Mouse (Mus musculus) midbrain, embryonic 13.5 days (tissue): ENCODE results near the gene Ppp1r12a. TPM values are rescaled to one million over a fixed set of nuclear protein-coding genes. Genes with fewer than 3 reads are reported as not detected.

ENCODE experiments used
- ATAC-seq: fragments of 200-750 bp; cut with Nextera tagmentation; 2 replicates; pipeline ENCODE4 v1.8.0; 2017; ENCODE audit warnings: mild to moderate bottlenecking, moderate TSS enrichment, moderate library complexity
- H3K27ac ChIP-seq: fragments of 300-500 bp; sonication (generic); 2 replicates; pipeline ENCODE4 v1.5.1; 2015; ENCODE audit warnings: inconsistent platforms, mild to moderate bottlenecking, moderate library complexity
- H3K27me3 ChIP-seq: fragments of 300-500 bp; sonication (generic); 2 replicates; pipeline ENCODE4 v1.6.1; 2015; ENCODE audit warnings: mild to moderate bottlenecking, inconsistent platforms
- H3K36me3 ChIP-seq: fragments of 300-500 bp; sonication (generic); 2 replicates; pipeline ENCODE4 v1.6.1; 2015; ENCODE audit warnings: mild to moderate bottlenecking, inconsistent platforms
- H3K4me1 ChIP-seq: fragments of 300-500 bp; sonication (generic); replicated peaks from 2 replicates; pipeline ENCODE4 v1.6.1; 2015; ENCODE audit warnings: inconsistent platforms
- H3K4me2 ChIP-seq: fragments of 300-500 bp; sonication (generic); replicated peaks from 2 replicates; pipeline ENCODE4 v1.6.1; 2015; ENCODE audit warnings: moderate library complexity, mild to moderate bottlenecking, inconsistent platforms
- H3K4me3 ChIP-seq: fragments of 300-500 bp; sonication (generic); replicated peaks from 2 replicates; pipeline ENCODE4 v1.5.1; 2015; ENCODE audit warnings: mild to moderate bottlenecking, inconsistent platforms
- H3K9ac ChIP-seq: fragments of 300-500 bp; sonication (generic); replicated peaks from 2 replicates; pipeline ENCODE4 v1.6.1; 2015; ENCODE audit warnings: mild to moderate bottlenecking, inconsistent platforms
- H3K9me3 ChIP-seq: fragments of 300-500 bp; sonication (generic); 2 replicates; pipeline ENCODE4 v1.6.1; 2016; ENCODE audit warnings: mild to moderate bottlenecking, inconsistent platforms
- WGBS: fragments of 180-500 bp; shearing (Covaris S2); methylation state at CpG from one replicate; pipeline ENCODE4 v1.1.7; 2015; 5-methylcytosine and 5-hydroxymethylcytosine counted together
- polyA plus RNA-seq: library from polyadenylated mRNA; unstranded; fragments of >200 nt; fragmentation: Nextera tagmentation; extraction: Ambion mirVana; gene quantifications from 2 replicates; pipeline ENCODE4 v1.2.1, GENCODE M21; 2015

Ppp1r12a gene
- polyA plus RNA-seq, 1 experiment from 2014 or later: 84.4 TPM

DNA sequence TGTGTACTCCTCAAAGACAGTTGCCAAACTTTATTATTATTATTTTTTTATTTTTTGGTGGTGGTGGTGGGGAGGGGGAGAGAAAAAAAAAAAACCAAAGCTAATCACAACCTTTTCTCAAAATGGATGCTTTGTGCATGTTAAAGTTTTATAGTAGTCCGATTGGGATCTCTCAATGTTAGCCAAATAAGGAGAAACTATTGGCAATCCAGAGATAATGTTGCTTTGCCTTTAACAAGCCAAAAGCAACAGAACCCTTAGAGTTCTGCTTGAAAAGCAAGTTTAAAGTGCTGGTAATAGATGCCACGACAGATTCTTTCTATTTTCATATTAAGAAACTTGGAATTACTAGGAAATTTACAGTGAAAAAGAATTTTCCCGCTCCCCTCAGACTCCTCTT, 1.5 kb downstream of the Ppp1r12a start:
- Histone ChIP-seq H3K27me3 (no peaks in the 10 kb centered on the region), H3K4me3 (peak overlapping the region; percentile 99), H3K36me3 (no peaks in the 10 kb centered on the region), H3K4me2 (peak overlapping the region; percentile 75), H3K9ac (peak overlapping the region; percentile 99), H3K27ac (no peak overlapping the region), H3K4me1 (peaks cover 38% of the 10 kb centered on the region), H3K9me3 (no peaks in the 10 kb centered on the region)
- no peak for ATAC-seq
- WGBS: 39% methylated on average over 3 of the region's 3 CpGs

GRCm38 (mm10) chr10:108167823-108168222, 5.8 kb downstream of the Ppp1r12a start:
- H3K9ac ChIP-seq: no peak overlapping the region
- H3K27me3 ChIP-seq: no peaks in the 10 kb centered on the region
- peaks cover 42% of the 10 kb centered on the region for H3K4me1 ChIP-seq
- H3K27ac ChIP-seq: no peak overlapping the region
- no peak overlapping the region for H3K4me3 ChIP-seq
- no peaks in the 10 kb centered on the region for H3K9me3 ChIP-seq
- H3K4me2 ChIP-seq: no peak overlapping the region
- H3K36me3 ChIP-seq: no peaks in the 10 kb centered on the region
- ATAC-seq: no peak
- WGBS: 83% methylated on average over 5 of the region's 5 CpGs

- Histone ChIP-seq H3K4me2 (no peak overlapping the region), H3K9me3 (no peaks in the 10 kb centered on the region), H3K36me3 (no peaks in the 10 kb centered on the region), H3K9ac (no peak overlapping the region), H3K4me1 (peaks cover 21% of the 10 kb centered on the region), H3K27ac (no peak overlapping the region), H3K4me3 (no peak overlapping the region), H3K27me3 (no peaks in the 10 kb centered on the region)
- 70% methylated on average over 3 of the region's 3 CpGs for WGBS
- no peak for ATAC-seq
Observed at GRCm38 (mm10) chr10:108170818-108171217, 8.8 kb downstream of the Ppp1r12a start.

GRCm38 (mm10) chr10:108171637-108172036, 9.6 kb downstream of the Ppp1r12a start:
- Histone ChIP-seq H3K36me3 (no peaks in the 10 kb centered on the region), H3K9ac (no peak overlapping the region), H3K9me3 (no peaks in the 10 kb centered on the region), H3K27ac (no peak overlapping the region), H3K27me3 (no peaks in the 10 kb centered on the region), H3K4me2 (no peak overlapping the region), H3K4me3 (no peak overlapping the region), H3K4me1 (peaks cover 15% of the 10 kb centered on the region; the same call in 1 of the 2 replicates)
- 92% methylated on average over 3 of the region's 3 CpGs for WGBS
- no peak for ATAC-seq

- Histone ChIP-seq H3K36me3 (no peaks in the 10 kb centered on the region), H3K4me1 (peaks cover 13% of the 10 kb centered on the region; the same call in 1 of the 2 replicates), H3K27me3 (no peaks in the 10 kb centered on the region), H3K9me3 (no peaks in the 10 kb centered on the region), H3K4me2 (no peak overlapping the region), H3K4me3 (no peak overlapping the region), H3K27ac (no peak overlapping the region), H3K9ac (no peak overlapping the region)
- WGBS: 83% methylated on average over 6 of the region's 6 CpGs
- no peak for ATAC-seq
Observed at GRCm38 (mm10) chr10:108172817-108173563, 11.0 kb downstream of the Ppp1r12a start.

GRCm38 (mm10) chr10:108174107-108174506, 12.1 kb downstream of the Ppp1r12a start:
- H3K4me1 ChIP-seq: peaks cover 14% of the 10 kb centered on the region; the same call in 1 of the 2 replicates
- H3K27ac ChIP-seq: no peak overlapping the region
- H3K4me3 ChIP-seq: no peak overlapping the region
- ATAC-seq: no peak
- H3K9me3 ChIP-seq: no peaks in the 10 kb centered on the region
- WGBS: 86% methylated on average over 5 of the region's 5 CpGs
- no peaks in the 10 kb centered on the region for H3K27me3 ChIP-seq
- no peak overlapping the region for H3K9ac ChIP-seq
- H3K36me3 ChIP-seq: no peaks in the 10 kb centered on the region
- no peak overlapping the region for H3K4me2 ChIP-seq

DNA sequence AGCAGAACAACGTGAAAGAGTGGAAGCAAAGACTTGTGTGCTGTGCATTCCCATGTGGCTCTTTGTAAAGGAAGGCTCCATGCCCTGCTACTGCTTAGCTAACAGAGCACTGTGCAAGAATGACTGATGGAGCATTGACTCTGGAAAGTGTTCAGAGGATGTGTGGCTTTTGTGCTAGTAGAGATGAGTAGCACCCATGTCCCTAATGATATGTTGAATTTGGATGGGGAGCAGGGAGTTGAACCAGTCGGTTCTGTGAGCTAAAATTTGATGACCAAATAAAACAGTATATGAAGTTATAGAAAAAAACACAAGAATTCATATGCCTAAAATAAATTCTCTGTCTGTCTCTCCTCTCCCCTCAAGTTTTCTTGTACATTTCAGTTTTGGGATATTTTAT, 13.9 kb downstream of the Ppp1r12a start:
- Histone ChIP-seq H3K4me2 (no peak overlapping the region), H3K36me3 (no peaks in the 10 kb centered on the region), H3K4me3 (no peak overlapping the region), H3K9ac (no peak overlapping the region), H3K27ac (no peak overlapping the region), H3K9me3 (no peaks in the 10 kb centered on the region), H3K4me1 (peaks cover 17% of the 10 kb centered on the region; the same call in 1 of the 2 replicates), H3K27me3 (no peaks in the 10 kb centered on the region)
- no peak for ATAC-seq
- WGBS: 76% methylated on average over 2 of the region's 2 CpGs

DNA sequence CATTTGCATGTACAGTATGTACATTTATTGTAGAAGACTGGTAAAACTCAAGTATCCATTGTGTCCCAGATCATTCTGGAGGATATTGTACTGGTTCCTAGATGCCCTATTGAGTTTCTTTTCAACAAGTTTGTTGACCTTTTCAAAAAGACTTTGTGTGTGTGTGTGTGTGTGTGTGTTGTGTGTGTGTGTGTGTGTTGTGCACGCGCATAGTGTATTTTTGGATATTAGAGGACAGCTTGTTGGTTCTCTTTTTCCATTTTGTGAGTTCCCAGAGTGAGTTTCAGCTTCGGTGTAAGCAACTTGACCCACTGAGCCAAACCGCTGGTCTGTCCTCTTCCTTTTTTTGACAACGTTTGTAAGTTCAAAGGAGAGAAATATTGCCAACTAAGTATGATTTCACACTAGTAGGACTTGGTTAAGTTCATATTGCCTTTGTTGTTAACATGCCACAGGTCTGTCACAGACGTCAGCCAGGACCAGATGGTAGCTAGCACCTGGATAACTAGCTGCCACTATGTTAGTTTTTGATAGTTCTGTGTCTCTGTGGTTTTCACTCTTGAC, 16.4 kb downstream of the Ppp1r12a start:
- ATAC-seq: no peak
- H3K9ac ChIP-seq: no peak overlapping the region
- WGBS: 92% methylated on average over 6 of the region's 6 CpGs

GRCm38 (mm10) chr10:108179404-108179803, 17.4 kb downstream of the Ppp1r12a start:
- no peak overlapping the region for H3K9ac ChIP-seq
- 0 out of 2 replicates have a peak overlapping the region, but pooled peaks have one; percentile 5 for H3K27ac ChIP-seq
- H3K9me3 ChIP-seq: no peaks in the 10 kb centered on the region
- WGBS: 64% methylated on average over 3 of the region's 3 CpGs
- H3K4me1 ChIP-seq: 0 out of 2 replicates have a peak, but pooled peaks cover 13% of the 10 kb centered on the region
- no peak overlapping the region for H3K4me2 ChIP-seq
- ATAC-seq: no peak
- H3K27me3 ChIP-seq: no peaks in the 10 kb centered on the region
- H3K4me3 ChIP-seq: no peak overlapping the region
- H3K36me3 ChIP-seq: no peaks in the 10 kb centered on the region

More for the DNA sequence above, 16.4 kb downstream of the Ppp1r12a start:
- no peaks in the 10 kb centered on the region for H3K36me3 ChIP-seq
- no peak overlapping the region for H3K4me3 ChIP-seq
- 0 out of 2 replicates have a peak, but pooled peaks cover 13% of the 10 kb centered on the region for H3K4me1 ChIP-seq
- H3K9me3 ChIP-seq: no peaks in the 10 kb centered on the region
- no peak overlapping the region for H3K4me2 ChIP-seq
- no peak overlapping the region for H3K27ac ChIP-seq
- H3K27me3 ChIP-seq: no peaks in the 10 kb centered on the region

GRCm38 (mm10) chr10:108180313-108180712, 18.3 kb downstream of the Ppp1r12a start:
- Histone ChIP-seq H3K4me2 (no peak overlapping the region), H3K9ac (no peak overlapping the region), H3K9me3 (no peaks in the 10 kb centered on the region), H3K4me1 (0 out of 2 replicates have a peak, but pooled peaks cover 13% of the 10 kb centered on the region), H3K27ac (no peak overlapping the region), H3K27me3 (no peaks in the 10 kb centered on the region), H3K4me3 (no peak overlapping the region), H3K36me3 (no peaks in the 10 kb centered on the region)
- WGBS: 88% methylated on average over 2 of the region's 2 CpGs
- ATAC-seq: no peak

- WGBS: 74% methylated on average over 3 of the region's 3 CpGs
- Histone ChIP-seq H3K4me2 (no peak overlapping the region), H3K4me3 (no peak overlapping the region), H3K27me3 (no peaks in the 10 kb centered on the region), H3K9ac (no peak overlapping the region), H3K4me1 (0 out of 2 replicates have a peak, but pooled peaks cover 13% of the 10 kb centered on the region), H3K27ac (no peak overlapping the region), H3K9me3 (no peaks in the 10 kb centered on the region), H3K36me3 (no peaks in the 10 kb centered on the region)
- no peak for ATAC-seq
Observed at GRCm38 (mm10) chr10:108181893-108182292, 19.9 kb downstream of the Ppp1r12a start.

DNA sequence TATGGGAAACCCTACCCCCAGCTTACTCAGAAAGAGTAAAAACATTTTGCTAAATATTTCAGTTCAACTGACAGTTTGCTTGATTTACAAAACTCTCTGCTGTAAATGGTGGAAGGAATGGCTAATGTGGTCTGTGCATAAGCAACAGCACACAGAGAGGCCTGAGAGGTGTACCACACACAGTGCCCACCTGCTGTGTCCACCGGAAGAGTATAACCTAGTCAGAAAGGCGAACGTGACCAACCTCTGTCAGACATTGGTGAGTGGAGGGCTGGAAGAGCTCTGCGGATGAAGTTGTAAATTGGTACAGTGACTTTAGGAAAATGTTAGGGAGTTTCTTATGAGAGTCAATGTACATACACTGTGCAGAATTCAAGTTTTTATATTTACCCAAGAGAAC, 20.4 kb downstream of the Ppp1r12a start:
- Histone ChIP-seq H3K4me3 (no peak overlapping the region), H3K4me2 (no peak overlapping the region), H3K9me3 (no peaks in the 10 kb centered on the region), H3K4me1 (0 out of 2 replicates have a peak, but pooled peaks cover 13% of the 10 kb centered on the region), H3K36me3 (no peaks in the 10 kb centered on the region), H3K27me3 (no peaks in the 10 kb centered on the region), H3K9ac (no peak overlapping the region), H3K27ac (no peak overlapping the region)
- ATAC-seq: no peak
- 68% methylated on average over 4 of the region's 4 CpGs for WGBS
